Mouse (Mus musculus) spleen, postnatal 14 days (tissue): ENCODE data around the gene Tnf.
A peak's percentile ranks its signal among the peaks of the same experiment; 100 is the strongest.

ENCODE experiments used
- DNase-seq, 2 experiments: peaks; one replicate each; pipeline ENCODE4 v3.0.0; 2021 to 2022; ENCODE audit warnings: low spot score in 2 of 2

Tnf gene

GRCm38 (mm10) chr17:35201787-35202186 lies at the start of gene Tnf:
TSS of gene Tnf (minus strand) at chr17:35202007.
- peak in 1 of 2 experiments; percentile 44 for DNase-seq

- DNase-seq: no peak
Measured at GRCm38 (mm10) chr17:35251162-35251719, 49.4 kb upstream of the Tnf start.

GRCm38 (mm10) chr17:35250348-35251120 lies 48.7 kb upstream of the Tnf start:
- DNase-seq: no peak

GRCm38 (mm10) chr17:35249451-35250197 lies 47.8 kb upstream of the Tnf start:
- no peak for DNase-seq

GRCm38 (mm10) chr17:35248986-35249385 lies 47.2 kb upstream of the Tnf start:
- no peak for DNase-seq

- no peak for DNase-seq
Measured at GRCm38 (mm10) chr17:35247144-35247543, 45.3 kb upstream of the Tnf start.

GRCm38 (mm10) chr17:35245731-35246623 lies 44.2 kb upstream of the Tnf start:
- no peak for DNase-seq

- DNase-seq: no peak
Measured at GRCm38 (mm10) chr17:35244999-35245398, 43.2 kb upstream of the Tnf start.

- no peak for DNase-seq
Measured at GRCm38 (mm10) chr17:35243086-35243485, 41.3 kb upstream of the Tnf start.

- DNase-seq: peak; percentile 46 to 54
Measured at GRCm38 (mm10) chr17:35242015-35242941, 40.5 kb upstream of the Tnf start.

GRCm38 (mm10) chr17:35241305-35242014 lies 39.7 kb upstream of the Tnf start, which contains the start of gene Ddx39b:
TSS of gene Ddx39b (plus strand) at chr17:35241746.
- DNase-seq: peak; percentile 90 to 92

- DNase-seq: no peak
Measured at GRCm38 (mm10) chr17:35240384-35241304, 38.8 kb upstream of the Tnf start.

- no peak for DNase-seq
Measured at GRCm38 (mm10) chr17:35239700-35240099, 37.9 kb upstream of the Tnf start.

- no peak for DNase-seq
Measured at GRCm38 (mm10) chr17:35237504-35237903, 35.7 kb upstream of the Tnf start.

- DNase-seq: no peak
Measured at GRCm38 (mm10) chr17:35236996-35237395, 35.2 kb upstream of the Tnf start.

GRCm38 (mm10) chr17:35236390-35236746 lies 34.6 kb upstream of the Tnf start:
- peak; percentile 99 for DNase-seq

GRCm38 (mm10) chr17:35235614-35236389 lies 34.0 kb upstream of the Tnf start, which contains the start of gene Nfkbil1:
TSS of gene Nfkbil1 (minus strand) at chr17:35235792.
- peak; percentile 71 to 80 for DNase-seq

GRCm38 (mm10) chr17:35234903-35235302 lies 33.1 kb upstream of the Tnf start:
- DNase-seq: no peak
